Mouse (Mus musculus): ENCODE measurements at regions not wholly inside any gene's neighbourhood (a gene's known extent, or its start where the extent isn't known, plus 50 kb on each side); places are given as distances from the start of the nearest gene placed in this dataset.

DNA sequence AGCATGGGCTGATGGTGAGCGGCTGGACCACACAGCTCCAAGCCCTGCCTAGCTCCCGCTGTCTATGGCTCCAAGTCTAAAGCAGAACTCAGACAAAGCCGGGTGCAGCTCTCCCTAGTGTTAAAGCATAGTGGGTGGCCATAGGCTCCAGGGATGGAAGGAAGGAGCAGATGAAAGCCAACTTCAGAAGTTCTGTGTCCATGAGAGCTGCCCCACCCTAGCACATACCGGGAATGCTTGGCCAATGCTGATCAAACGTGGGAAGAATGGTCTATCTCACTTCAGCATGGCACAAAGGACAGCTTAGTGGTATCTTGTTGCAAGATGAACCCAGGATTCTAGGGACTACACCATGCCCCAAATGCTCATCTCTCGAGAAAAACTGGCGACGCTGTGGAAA is 55.5 kb upstream of the Ssx2ip start:
- Histone ChIP-seq H3K36me3 (ENCODE audit: control insufficient read depth, insufficient read depth, low read length) (no peaks in the 10 kb centered on the region), H3K79me2 (replicated peaks; ENCODE audit: control insufficient read depth, insufficient read depth, low read length) (no peaks in the 10 kb centered on the region), H3K9ac (ENCODE audit: low read depth, low read length) (no peak overlapping the region), H3K4me1 (ENCODE audit: control insufficient read depth, insufficient read depth, low read length) (no peaks in the 10 kb centered on the region; the same call in 1 of the 2 replicates), H3K4me3 (no peak overlapping the region), H3K27me3 (ENCODE audit: control insufficient read depth, insufficient read depth, low read length) (no peaks in the 10 kb centered on the region), H3K27ac (no peak overlapping the region)
- DNase-seq, result no peak
- TF ChIP-seq CTCF (IDR thresholded peaks at IDR 0.05) (no peak), POLR2A (IDR thresholded peaks at IDR 0.05; ENCODE audit: insufficient read depth, low read depth, low read length) (no peak), EP300 (IDR thresholded peaks at IDR 0.05; ENCODE audit: insufficient read depth, low read depth, low read length) (no peak)
- WGBS, result 81% methylated on average over 8 of the region's 8 CpGs
- intact Hi-C loops (cut with DNase I), result loop anchor here (5.0 kb wide), 2 partner anchors 148 to 213 kb away; partner anchors contain the start of genes Gng5 and Spata1

DNA sequence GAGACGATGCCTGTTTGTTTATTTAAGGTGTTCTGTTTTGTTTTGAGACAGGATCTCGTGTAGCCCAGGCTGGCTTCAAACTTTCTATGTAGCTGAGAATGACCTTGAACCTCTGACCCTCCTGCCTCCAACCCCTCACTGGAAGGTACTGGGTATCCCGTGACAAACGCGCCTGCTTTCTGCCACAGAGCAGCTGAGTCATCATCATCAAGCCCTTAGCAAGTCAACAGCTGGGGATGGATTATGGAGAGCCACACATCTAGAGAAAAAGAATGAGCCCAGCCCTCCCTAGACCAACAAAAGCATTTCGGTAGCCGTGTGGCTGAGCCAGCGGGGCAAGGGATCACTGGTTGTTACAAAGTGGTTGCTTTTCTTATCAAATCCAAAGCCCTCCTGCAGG is 55.0 kb upstream of the Ssx2ip start:
- intact Hi-C loops (cut with DNase I), result loop anchor here (5.0 kb wide), 2 partner anchors 148 to 213 kb away; partner anchors contain the start of genes Gng5 and Spata1
- no peaks in the 10 kb centered on the region for H3K36me3 ChIP-seq (ENCODE audit: control insufficient read depth, insufficient read depth, low read length)
- DNase-seq, result no peak
- no peak overlapping the region for H3K27ac ChIP-seq
- H3K4me3 ChIP-seq, result no peak overlapping the region
- H3K79me2 ChIP-seq (replicated peaks; ENCODE audit: control insufficient read depth, insufficient read depth, low read length), result no peaks in the 10 kb centered on the region
- WGBS, result 69% methylated on average over 8 of the region's 8 CpGs
- H3K27me3 ChIP-seq (ENCODE audit: control insufficient read depth, insufficient read depth, low read length), result no peaks in the 10 kb centered on the region
- H3K4me1 ChIP-seq (ENCODE audit: control insufficient read depth, insufficient read depth, low read length), result no peaks in the 10 kb centered on the region; the same call in 1 of the 2 replicates
- H3K9ac ChIP-seq (ENCODE audit: low read depth, low read length), result no peak overlapping the region
- TF ChIP-seq EP300 (IDR thresholded peaks at IDR 0.05; ENCODE audit: insufficient read depth, low read depth, low read length) (no peak), CTCF (IDR thresholded peaks at IDR 0.05) (no peak), POLR2A (IDR thresholded peaks at IDR 0.05; ENCODE audit: insufficient read depth, low read depth, low read length) (no peak)

- DNase-seq, result no peak
- Histone ChIP-seq H3K27ac (no peak overlapping the region), H3K79me2 (replicated peaks; ENCODE audit: control insufficient read depth, insufficient read depth, low read length) (no peaks in the 10 kb centered on the region), H3K36me3 (ENCODE audit: control insufficient read depth, insufficient read depth, low read length) (no peaks in the 10 kb centered on the region), H3K27me3 (ENCODE audit: control insufficient read depth, insufficient read depth, low read length) (no peaks in the 10 kb centered on the region), H3K4me1 (ENCODE audit: control insufficient read depth, insufficient read depth, low read length) (no peaks in the 10 kb centered on the region; the same call in 1 of the 2 replicates), H3K9ac (ENCODE audit: low read depth, low read length) (no peak overlapping the region), H3K4me3 (no peak overlapping the region)
- TF ChIP-seq EP300 (IDR thresholded peaks at IDR 0.05; ENCODE audit: insufficient read depth, low read depth, low read length) (no peak), POLR2A (IDR thresholded peaks at IDR 0.05; ENCODE audit: insufficient read depth, low read depth, low read length) (no peak), CTCF (IDR thresholded peaks at IDR 0.05) (no peak)
- WGBS, result 89% methylated on average over 9 of the region's 9 CpGs
- intact Hi-C loops (cut with DNase I), result no loop called here
Measured at GRCm38 (mm10) chr3:146350126-146350525, 54.3 kb upstream of the Ssx2ip start.

DNA sequence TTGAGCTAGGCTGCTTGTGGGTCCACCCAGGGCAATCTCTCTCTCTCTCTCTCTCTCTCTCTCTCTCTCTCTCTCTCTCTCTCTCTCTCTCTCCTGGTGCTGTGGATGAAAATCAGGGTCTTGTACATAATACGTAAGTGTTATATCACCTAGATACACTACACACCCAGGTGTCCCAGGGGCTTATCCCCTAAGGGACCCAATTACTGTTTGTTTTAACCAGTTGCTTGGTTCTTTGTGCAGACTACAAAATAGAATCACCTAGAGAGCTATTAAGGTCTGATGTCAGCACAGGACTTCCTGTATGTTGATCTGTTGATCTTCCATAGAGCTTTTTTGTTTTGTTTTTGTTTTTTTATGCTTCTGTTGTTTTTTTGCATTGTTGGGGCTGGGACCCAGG is 53.0 kb upstream of the Ssx2ip start:
- H3K9ac ChIP-seq (ENCODE audit: low read depth, low read length), result no peak overlapping the region
- no peaks in the 10 kb centered on the region for H3K4me1 ChIP-seq (ENCODE audit: control insufficient read depth, insufficient read depth, low read length)
- TF ChIP-seq EP300 (IDR thresholded peaks at IDR 0.05; ENCODE audit: insufficient read depth, low read depth, low read length), result no peak
- TF ChIP-seq CTCF (IDR thresholded peaks at IDR 0.05), result no peak
- no peak for TF ChIP-seq POLR2A (IDR thresholded peaks at IDR 0.05; ENCODE audit: insufficient read depth, low read depth, low read length)
- no peaks in the 10 kb centered on the region for H3K27me3 ChIP-seq (ENCODE audit: control insufficient read depth, insufficient read depth, low read length)
- H3K36me3 ChIP-seq (ENCODE audit: control insufficient read depth, insufficient read depth, low read length), result no peaks in the 10 kb centered on the region
- no peak overlapping the region for H3K4me3 ChIP-seq
- H3K79me2 ChIP-seq (replicated peaks; ENCODE audit: control insufficient read depth, insufficient read depth, low read length), result no peaks in the 10 kb centered on the region
- no peak overlapping the region for H3K27ac ChIP-seq
- no peak for DNase-seq
- intact Hi-C loops (cut with DNase I), result no loop called here
- 95% methylated on average over 1 of the region's 1 CpGs for WGBS

DNA sequence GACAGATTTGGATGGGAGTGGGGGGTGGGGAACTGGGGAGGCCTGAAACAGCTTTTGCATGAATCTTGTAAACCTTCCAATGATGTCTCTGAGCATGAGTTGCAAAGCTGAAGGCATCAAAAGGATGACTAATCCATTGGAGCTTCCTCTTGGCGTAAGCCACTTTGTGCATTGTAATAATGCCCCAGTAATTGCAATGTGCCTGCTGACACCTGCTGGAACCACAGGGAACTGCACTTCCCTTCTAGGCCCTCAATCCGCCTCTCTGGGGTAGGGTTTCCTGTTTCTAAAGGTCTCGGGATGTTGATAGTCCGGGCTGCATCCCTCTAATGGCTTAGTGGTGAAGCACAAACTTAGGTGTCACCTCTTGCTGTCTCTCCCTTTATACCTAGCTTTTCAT is 52.3 kb upstream of the Ssx2ip start:
- H3K9ac ChIP-seq (ENCODE audit: low read depth, low read length), result no peak overlapping the region
- WGBS, result 58% methylated on average over 4 of the region's 4 CpGs
- peak; percentile 17 to 35 for DNase-seq
- H3K27ac ChIP-seq, result no peak overlapping the region
- no peak for TF ChIP-seq POLR2A (IDR thresholded peaks at IDR 0.05; ENCODE audit: insufficient read depth, low read depth, low read length)
- peak; percentile 70 for TF ChIP-seq CTCF (IDR thresholded peaks at IDR 0.05)
- no peaks in the 10 kb centered on the region for H3K4me1 ChIP-seq (ENCODE audit: control insufficient read depth, insufficient read depth, low read length)
- no peaks in the 10 kb centered on the region for H3K79me2 ChIP-seq (replicated peaks; ENCODE audit: control insufficient read depth, insufficient read depth, low read length)
- no peaks in the 10 kb centered on the region for H3K27me3 ChIP-seq (ENCODE audit: control insufficient read depth, insufficient read depth, low read length)
- no peak overlapping the region for H3K4me3 ChIP-seq
- intact Hi-C loops (cut with DNase I), result no loop called here
- no peaks in the 10 kb centered on the region for H3K36me3 ChIP-seq (ENCODE audit: control insufficient read depth, insufficient read depth, low read length)

GRCm38 (mm10) chr3:146353961-146354360 is 50.5 kb upstream of the Ssx2ip start:
- WGBS, result 89% methylated on average over 4 of the region's 4 CpGs
- H3K4me1 ChIP-seq (ENCODE audit: control insufficient read depth, insufficient read depth, low read length), result no peaks in the 10 kb centered on the region
- no peak overlapping the region for H3K9ac ChIP-seq (ENCODE audit: low read depth, low read length)
- no peak for TF ChIP-seq CTCF (IDR thresholded peaks at IDR 0.05)
- TF ChIP-seq EP300 (IDR thresholded peaks at IDR 0.05; ENCODE audit: insufficient read depth, low read depth, low read length), result no peak
- no peak for TF ChIP-seq POLR2A (IDR thresholded peaks at IDR 0.05; ENCODE audit: insufficient read depth, low read depth, low read length)
- intact Hi-C loops (cut with DNase I), result no loop called here
- DNase-seq, result no peak
- no peaks in the 10 kb centered on the region for H3K36me3 ChIP-seq (ENCODE audit: control insufficient read depth, insufficient read depth, low read length)
- H3K79me2 ChIP-seq (replicated peaks; ENCODE audit: control insufficient read depth, insufficient read depth, low read length), result no peaks in the 10 kb centered on the region
- no peaks in the 10 kb centered on the region for H3K27me3 ChIP-seq (ENCODE audit: control insufficient read depth, insufficient read depth, low read length)
- no peak overlapping the region for H3K27ac ChIP-seq
- H3K4me3 ChIP-seq, result no peak overlapping the region

Measured in heart, adult 2 months (tissue).